Mouse (Mus musculus) liver, embryonic 14 days (tissue): ENCODE results near the gene Galnt14. TPM values are rescaled to one million over a fixed set of nuclear protein-coding genes. Genes with fewer than 3 reads are reported as not detected.

ENCODE experiments used
- polyA plus RNA-seq: library from polyadenylated mRNA; depleted of rRNA; stranded (reverse); fragments of >200 nt; gene quantifications from 2 replicates; pipeline ENCODE4 v1.2.3, GENCODE M21; 2012; rRNA removed

Galnt14 gene
- polyA plus RNA-seq: 0.05 and 0.07 TPM in 2 replicates

DNA sequence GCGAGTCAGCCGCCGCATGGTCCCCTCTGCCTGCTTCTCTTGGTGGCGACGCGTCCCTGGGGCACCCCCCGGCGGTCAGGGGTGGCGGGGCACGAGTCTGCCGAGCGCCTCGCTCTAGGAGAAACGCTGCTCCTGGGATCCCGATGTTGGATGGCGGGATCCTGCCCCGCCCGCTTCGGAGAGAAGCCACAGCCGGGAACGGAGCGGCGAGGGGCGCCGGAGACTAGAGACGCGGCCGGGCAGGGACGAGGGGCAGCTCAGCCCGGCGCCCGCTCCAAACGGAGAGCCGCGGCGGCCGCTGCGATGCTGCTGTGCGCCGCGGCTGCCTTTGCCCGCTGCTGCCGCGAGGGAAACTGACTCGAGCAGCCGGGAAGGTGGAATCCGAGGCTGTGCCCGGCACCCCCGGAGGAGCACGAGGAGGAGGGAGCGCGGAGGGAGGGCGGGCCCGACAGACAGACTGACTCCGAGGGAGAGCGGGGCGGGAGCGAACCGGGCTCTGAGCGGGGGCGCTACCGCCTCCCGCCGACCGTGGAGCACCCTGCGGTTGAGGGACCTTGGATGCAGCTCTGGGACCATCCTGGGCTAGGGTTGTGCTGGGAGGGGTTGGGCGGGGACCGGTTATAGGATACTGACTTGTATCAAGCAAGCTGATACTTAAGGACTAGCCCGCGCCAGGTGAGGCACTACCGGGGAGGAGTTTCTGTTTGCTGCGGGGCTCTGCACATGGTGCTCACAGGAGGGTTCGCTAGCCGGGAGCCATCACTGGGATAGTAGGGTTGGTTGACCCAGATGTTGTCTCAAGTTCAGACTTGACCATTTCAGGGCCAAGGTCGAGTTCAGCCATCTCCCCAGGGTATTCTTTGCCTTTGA, at the start of gene Galnt14:
Galnt14 (minus strand) TSS at position 412 of the 870 bp plus-strand sequence.

Other genes with a start within 250 kb of the Galnt14 start
- gene Ehd3, start 93.7 kb upstream of the Galnt14 start, polyA plus RNA-seq: 13.8 and 14.8 TPM in 2 replicates
- gene Xdh, start 239.7 kb upstream of the Galnt14 start, polyA plus RNA-seq: 0.49 and 0.61 TPM in 2 replicates